Mouse (Mus musculus) small intestine, adult 10 weeks (tissue): ENCODE measurements around the gene Heatr5a. TPM values are rescaled to one million over a fixed set of nuclear protein-coding genes. Genes with fewer than 3 reads are reported as not detected.

Experiments
- polyA plus RNA-seq: library from polyadenylated mRNA; stranded (reverse); fragments of 350-450 nt; fragmentation: Illumina TruSeq; extraction: RNeasy Lipid Tissue Mini Kit (QIAGEN cat#74804); gene quantifications from one replicate; pipeline ENCODE4 v1.2.3, GENCODE M21; 2014; ENCODE audit warnings: low replicate concordance

Gene Heatr5a
- polyA plus RNA-seq = 53.0 TPM

DNA sequence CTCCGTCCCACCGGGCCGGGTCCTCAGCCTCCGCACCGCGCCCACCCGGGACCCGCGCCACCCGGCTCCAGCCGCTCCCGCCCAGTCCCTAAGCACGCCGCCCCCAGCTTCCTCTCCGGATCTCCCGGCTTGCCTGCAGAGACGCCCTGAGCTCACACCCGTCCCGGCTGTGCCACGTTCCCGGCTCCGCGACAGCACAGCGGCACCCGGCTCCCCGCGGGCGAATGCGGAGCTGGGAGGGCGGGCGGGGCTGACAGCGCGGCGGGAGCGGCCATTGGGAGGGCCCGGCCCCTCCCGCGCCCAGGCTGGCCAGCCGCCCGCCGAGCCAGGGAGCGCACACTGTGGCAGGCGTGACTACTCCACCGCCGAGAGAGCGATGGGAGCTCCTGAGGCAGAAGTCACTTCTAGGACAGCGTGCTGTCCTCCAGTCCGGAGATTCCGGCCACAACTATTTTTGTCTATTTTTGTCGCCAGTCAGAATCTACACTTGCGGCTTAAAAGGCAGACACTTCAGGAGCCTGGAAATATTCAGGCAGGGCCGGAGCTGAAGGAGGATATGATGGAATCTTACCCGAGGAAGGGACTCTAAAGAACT, at the start of gene Heatr5a:
Heatr5a (minus strand) TSS at position 252 of the 595 bp plus-strand sequence.

DNA sequence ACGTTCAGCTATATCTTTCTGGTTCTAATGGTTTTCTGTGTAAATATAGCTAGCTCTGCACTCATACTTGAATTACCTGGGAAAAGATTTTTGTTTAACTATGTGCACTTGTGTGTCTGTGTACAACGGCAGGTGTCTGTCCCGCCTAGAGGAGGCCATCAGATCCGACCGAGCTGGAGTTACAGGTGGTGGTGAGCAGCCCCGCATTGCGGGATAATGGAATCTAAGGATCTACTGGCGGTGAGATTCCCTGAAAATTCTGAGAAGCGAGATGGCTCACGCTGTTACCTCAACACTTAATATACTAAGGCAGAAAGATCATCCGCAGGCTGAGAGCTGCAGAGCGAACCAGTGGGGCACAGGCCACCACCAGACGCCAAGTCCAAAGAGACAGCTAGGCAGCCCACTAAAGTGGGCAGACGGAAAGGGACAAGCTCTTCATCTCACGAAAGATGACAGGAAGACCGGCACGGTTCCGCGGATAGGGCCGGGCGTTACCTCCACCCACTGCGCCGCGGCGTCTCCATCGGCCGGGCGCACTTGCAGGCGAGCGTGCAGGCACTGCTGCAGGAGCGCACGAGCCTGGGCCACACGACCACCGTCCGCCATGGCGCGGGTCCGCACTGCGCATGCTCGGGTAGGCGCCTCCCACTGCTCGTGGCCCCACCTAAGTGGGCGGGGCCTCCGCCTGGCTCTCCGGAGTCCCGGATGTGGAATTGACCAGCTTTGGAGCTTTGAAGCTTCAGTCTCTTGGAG, 34.9 kb upstream of the Heatr5a start, which contains the start of gene Dtd2:
Dtd2 (minus strand) TSS at position 625 of the 756 bp plus-strand sequence.

DNA sequence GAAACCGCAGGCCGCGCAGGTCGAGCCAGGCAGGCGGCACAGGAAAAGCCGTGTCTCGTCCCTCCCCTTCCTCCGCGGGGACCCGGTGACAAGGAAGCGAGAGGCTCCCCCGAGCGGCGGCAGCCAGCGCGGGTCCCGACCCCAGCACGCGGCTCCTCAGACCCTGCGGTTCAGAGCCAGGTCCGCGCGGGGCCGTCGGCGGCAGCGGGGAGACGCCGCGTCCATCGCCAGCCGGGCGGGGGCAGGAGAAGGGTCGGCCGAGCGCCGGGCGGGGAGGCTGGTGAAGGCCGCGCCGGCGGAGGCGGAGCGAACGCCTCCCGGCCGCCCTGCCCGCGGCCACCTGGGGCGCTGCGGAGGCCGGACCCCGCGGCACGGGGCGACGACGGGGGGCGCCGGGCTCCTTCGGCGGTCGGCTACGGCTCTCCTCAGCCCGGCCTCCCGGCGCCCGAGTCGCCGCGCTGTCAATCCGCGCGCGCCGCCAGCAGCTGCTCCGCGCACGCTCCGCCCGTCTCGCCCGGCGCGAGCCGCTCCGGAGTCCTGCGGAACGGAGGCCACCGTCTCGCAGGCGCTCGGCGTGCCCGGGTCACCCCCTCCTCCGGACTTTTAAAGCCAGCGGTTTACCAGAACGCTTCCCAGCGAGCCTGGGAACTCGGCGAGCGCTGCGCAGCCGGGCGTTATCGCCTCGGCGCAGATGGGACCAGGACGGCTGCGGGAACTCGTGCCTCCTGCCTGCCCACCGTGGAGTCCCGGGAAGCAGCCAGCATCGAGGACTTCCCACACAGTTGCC, 141.6 kb downstream of the Heatr5a start, which contains the start of gene Hectd1:
Hectd1 (minus strand) TSS at position 247 of the 787 bp plus-strand sequence.

Other genes starting within 250 kb of the Heatr5a start
- gene Hectd1, start 141.8 kb downstream of the Heatr5a start, polyA plus RNA-seq = 52.2 TPM
- gene Dtd2, start 35.2 kb upstream of the Heatr5a start, polyA plus RNA-seq = 8.2 TPM
- not detected for gene Gpr33, start 56.7 kb upstream of the Heatr5a start, polyA plus RNA-seq
- gene Nubpl, start 126.4 kb upstream of the Heatr5a start, polyA plus RNA-seq = 3.5 TPM